Mouse (Mus musculus) kidney, adult 9 months (tissue): ENCODE data around the gene 1110008P14Rik.

Experiments
- DNase-seq: peaks from one replicate; pipeline ENCODE4 v3.0.0; 2022

1110008P14Rik gene

GRCm38 (mm10) chr2:32340836-32341633 is 40.7 kb downstream of the 1110008P14Rik start:
- no peak for DNase-seq

GRCm38 (mm10) chr2:32339912-32340642 is 41.7 kb downstream of the 1110008P14Rik start:
- peak; percentile 34 for DNase-seq

- DNase-seq: no peak
These were observed 45.9 kb downstream of the 1110008P14Rik start for GRCm38 (mm10) chr2:32335888-32336287.

GRCm38 (mm10) chr2:32332159-32332558 is 49.6 kb downstream of the 1110008P14Rik start:
- DNase-seq: no peak

- DNase-seq: no peak
These were observed 52.2 kb downstream of the 1110008P14Rik start for GRCm38 (mm10) chr2:32329531-32329930.

- DNase-seq: no peak
These were observed 52.8 kb downstream of the 1110008P14Rik start for GRCm38 (mm10) chr2:32328911-32329460.

- DNase-seq: no peak
These were observed 54.5 kb downstream of the 1110008P14Rik start for GRCm38 (mm10) chr2:32327200-32327599.
